Mouse (Mus musculus): ENCODE measurements around the gene Lhfpl1. TPM values are rescaled to one million over a fixed set of nuclear protein-coding genes. Genes with fewer than 3 reads are reported as not detected.

The Lhfpl1 gene
- total RNA-seq (2023) = not detected in 4 replicates

GRCm38 (mm10) chrX:145348377-145349203 lies at the start of gene Lhfpl1:
Gene Lhfpl1 (minus strand): TSS chrX:145349089.

Other genes starting within 250 kb of the Lhfpl1 start
- gene Amot, start 156.1 kb upstream of the Lhfpl1 start, total RNA-seq (2023) = 0.63 to 0.82 TPM (median 0.76 TPM) in 4 replicates

Data from B cell, adult 62 days (primary cell).